Mouse (Mus musculus): ENCODE results near the gene Nup107.

The Nup107 gene

DNA sequence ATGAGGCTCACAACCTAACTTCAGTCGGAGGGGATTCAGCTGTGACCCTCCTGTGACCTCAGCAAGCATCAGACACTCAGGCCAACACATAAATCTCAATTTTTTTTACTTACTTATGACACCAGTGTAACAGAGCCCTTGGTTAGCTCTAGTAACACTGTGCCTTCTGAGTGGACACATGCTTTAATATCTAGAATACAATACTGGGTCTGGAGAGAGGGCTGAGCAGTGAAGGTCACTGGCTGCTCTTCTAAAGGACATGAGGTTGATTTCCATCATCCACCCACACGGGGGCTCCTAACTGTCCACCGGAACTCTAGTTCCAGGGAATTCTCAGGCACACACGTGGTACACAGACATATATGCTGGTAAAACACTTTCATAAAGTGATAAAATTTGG lies 13.6 kb downstream of the Nup107 start:
- no peak for DNase-seq (ENCODE audit: low read depth in 2 of 2, low spot score in 2 of 2)

DNA sequence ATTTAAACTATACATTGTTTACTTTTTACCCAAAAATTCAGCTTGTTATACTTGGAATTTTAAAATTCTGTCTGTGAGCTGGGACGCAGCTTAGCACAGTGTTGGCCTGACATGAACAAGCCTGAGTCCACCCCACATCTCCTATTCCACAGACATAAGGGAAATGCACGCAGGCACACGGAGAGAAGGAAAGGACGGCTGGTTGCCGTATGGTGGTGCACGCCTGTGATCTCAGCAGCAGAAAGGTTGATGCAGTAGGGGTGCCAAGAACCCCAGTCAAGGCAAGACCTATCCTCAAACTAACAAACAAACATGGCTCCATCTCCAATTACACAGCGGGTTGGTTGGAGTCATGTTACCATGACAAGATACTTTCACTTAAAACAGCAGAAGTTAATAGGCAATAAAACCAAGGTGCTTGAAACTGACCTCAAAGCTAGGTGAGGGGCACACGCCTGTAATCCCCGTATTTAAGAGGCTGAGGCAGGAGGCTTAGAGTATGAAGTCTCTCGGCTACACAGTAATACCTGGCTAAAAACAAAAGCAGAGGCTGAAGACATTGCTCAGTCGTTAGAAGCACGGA lies 14.1 kb downstream of the Nup107 start:
- DNase-seq (ENCODE audit: low read depth in 2 of 2, low spot score in 2 of 2): no peak

DNA sequence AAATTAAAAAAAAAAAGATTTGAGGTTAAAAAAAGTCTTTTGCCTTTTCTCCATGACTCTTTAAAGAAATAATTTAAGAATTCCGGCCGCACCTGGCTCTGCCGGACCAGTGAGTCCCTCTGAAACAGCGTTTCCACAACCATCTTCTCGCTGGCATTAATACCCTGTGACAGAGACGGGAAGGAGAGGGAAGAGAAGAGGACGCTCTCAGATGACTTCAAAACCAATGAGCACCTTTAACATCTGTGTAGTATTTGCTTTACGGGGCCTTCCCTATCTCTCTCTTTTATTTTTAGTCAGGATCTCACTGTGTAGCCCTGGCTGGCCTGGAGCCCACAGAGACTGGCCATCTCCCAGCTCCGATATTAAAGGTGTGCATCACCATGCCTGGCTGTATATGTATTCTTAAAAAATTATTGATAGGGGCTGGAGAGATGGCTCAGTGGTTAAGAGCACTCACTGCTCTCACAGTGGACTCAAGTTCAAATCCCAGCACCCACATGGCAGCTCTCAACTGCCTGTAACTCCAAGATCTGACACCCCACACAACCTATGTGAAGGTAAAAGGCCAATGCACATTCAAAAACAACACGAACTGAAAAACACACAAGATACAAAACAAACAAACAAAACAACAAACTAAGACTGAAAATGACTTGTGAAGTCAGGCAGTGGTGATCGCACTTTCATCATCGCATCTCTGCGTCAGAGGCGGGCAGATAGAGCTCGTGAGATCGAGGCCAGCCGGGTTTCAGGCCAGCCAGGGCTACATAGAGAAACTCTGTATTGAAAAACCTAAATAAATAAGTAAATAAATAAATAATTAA lies 14.8 kb downstream of the Nup107 start:
- no peak for DNase-seq (ENCODE audit: low read depth in 2 of 2, low spot score in 2 of 2)

DNA sequence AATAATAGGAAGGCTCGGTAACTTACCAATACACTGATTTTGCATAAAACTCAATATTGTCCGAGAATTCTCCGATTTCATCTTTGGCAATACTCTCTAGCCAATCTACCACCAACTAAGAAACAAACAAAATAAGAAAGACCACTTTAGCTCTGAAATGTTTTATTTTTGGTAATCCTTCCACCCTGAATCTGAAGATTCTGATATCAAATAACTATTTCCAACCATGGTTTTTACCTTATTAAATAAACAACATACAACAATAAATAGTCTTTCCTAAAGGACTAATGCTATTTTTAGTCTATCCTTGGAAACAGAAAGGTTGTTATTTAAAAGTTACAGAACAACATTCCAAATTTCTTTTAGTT lies 15.4 kb downstream of the Nup107 start:
- no peak for DNase-seq (ENCODE audit: low read depth in 2 of 2, low spot score in 2 of 2)

DNA sequence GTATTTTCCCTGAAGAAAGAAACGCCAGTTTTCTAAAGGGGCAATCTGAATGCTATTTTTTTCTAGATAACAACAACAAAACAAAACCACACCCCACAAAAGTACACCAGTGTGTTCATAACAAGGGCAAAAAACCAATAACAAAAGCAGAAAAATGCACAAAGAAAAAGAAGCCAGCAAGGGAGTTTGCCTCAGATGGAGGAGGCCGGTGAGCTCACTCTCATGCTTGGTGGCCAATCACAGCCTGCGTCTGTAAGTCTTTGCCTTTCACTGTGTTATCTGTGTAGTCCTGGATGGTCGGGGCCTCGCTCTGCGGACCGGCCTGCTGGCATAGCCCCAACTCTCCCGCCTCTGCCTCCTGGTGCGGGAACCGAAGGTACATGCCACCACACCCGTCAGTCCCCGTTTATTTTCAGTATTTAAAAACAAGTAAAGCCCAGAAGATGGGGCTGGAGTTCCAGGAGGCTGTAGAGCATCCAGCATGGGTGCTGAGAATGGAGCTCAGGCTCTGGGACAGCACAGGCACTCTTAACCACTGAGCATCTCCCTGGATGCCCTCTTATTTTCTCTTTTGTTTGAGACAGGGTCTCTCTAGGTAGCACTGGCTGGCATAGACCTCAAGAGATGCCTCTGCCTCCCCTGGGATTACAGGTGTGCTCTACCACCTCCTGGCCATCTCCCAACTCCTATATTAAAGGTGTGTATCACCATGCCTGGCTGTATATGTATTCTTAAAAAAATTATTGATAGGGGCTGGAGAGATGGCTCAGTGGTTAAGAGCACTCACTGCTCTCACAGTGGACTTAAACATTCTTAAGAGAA lies 16.0 kb downstream of the Nup107 start:
- no peak for DNase-seq (ENCODE audit: low read depth in 2 of 2, low spot score in 2 of 2)

DNA sequence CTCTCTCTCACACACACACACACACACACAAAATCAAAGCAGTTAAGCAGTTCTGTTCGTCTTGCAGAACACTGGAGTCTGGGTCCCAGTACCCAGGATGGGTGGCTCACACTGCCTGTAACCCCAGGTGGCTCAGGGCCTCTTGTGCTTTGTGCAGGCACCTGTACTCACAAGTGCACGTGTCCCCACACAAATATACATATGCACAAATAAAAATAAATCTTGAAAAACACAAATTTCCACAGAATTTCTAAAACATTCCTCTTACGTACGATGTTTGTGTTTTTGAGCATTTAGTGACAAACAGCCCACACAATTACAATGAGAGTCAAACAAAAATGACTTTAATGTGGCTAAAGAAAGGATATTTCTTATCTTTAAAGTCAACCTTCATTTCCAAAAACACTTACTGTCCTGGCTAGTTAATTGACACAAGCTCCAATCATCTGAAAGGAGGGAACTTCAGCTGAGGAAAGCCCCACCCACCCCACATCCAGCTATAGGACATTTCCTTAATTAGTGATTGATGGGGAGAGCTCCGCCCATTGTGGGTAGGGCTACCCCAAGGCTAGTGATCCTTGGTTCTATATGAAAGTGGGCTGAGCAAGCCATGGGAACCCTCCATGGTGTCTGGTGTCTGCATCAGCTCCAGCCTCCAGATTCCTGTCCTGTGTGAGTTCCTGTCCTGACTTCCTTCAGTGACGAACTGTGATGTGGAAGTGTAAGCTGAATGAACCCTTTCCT lies 16.9 kb downstream of the Nup107 start:
- DNase-seq (ENCODE audit: low read depth in 2 of 2, low spot score in 2 of 2): no peak

DNA sequence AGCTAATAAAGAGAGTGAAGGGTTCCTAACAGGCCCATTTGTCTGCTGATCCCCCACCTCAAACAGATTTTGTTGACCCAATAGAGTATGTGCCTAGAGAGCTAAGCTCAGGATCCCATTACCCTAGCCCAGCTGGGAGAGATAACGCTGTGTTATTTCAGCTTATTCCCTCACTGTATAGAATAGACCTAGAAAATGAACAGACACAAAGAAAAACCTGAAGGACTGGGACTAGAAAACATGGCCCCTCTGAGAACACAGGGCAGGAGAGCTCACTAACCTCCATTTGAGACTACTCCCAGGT lies 17.7 kb downstream of the Nup107 start:
- no peak for DNase-seq (ENCODE audit: low read depth in 2 of 2, low spot score in 2 of 2)

DNA sequence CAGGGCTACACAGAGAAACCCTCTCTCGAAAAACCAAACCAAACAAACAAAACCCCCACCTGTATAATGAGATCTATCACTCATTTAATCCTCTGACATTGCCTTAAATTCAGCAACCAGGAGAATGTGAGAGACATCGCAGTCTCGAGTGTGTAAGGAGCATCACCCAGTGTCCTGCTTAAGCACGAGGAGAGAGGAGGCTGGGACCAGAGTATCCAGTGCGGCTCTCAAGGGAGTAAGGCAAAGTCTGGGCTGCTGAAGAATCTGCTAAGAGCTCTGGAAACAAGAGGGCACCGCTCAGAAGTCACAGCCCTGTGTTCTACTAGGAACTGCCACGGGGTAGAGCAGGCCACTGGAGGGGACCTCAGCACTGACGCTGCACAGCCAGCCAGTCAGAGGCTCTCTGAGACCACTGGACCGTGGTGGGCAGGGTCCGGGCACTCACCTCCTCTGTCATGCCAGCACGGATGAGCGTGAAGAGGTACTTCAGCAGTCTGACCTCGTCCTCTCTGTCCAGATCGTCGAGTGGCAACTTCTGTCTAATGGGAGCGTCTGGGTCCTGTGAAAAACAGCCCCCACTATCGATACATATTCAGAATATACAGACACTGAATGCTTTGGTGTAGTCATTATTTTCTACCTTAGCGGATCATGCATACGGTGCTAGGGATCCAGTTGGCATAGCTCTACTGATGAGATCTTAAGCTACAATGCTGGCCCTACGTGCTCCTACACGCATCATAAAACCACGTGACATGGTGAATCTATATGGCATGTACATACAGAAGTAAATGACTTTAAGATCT lies 18.3 kb downstream of the Nup107 start:
- DNase-seq (ENCODE audit: low read depth in 2 of 2, low spot score in 2 of 2): no peak

DNA sequence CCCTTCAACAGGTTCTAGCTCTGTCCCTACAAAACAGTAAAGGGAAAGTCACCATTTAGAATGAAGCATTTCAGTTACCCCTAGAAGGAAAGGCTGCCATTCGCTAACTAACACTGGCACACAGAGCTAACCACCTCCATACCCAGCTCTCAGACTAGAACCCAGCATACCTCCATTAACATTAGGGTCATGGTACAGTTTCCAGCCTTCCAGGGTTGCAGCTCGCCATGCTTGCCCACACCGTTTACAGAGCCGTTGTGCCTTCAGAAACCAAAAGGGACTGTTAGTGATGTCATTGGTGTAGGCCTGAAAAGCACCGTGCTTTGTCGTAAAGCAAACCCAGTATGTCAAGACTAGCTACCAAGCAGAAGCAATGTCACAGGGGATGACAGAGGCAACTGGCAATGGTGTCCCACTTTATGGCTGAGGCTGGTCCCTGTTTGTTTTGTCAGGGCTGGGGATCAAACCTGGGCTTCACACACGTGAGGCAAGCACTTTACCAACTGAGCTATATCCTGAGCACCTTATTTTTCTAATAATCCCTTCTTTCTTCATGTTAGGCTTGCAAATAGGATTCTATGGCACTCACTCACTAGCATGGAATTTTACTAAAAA lies 19.3 kb downstream of the Nup107 start:
- DNase-seq (ENCODE audit: low read depth in 2 of 2, low spot score in 2 of 2): no peak

DNA sequence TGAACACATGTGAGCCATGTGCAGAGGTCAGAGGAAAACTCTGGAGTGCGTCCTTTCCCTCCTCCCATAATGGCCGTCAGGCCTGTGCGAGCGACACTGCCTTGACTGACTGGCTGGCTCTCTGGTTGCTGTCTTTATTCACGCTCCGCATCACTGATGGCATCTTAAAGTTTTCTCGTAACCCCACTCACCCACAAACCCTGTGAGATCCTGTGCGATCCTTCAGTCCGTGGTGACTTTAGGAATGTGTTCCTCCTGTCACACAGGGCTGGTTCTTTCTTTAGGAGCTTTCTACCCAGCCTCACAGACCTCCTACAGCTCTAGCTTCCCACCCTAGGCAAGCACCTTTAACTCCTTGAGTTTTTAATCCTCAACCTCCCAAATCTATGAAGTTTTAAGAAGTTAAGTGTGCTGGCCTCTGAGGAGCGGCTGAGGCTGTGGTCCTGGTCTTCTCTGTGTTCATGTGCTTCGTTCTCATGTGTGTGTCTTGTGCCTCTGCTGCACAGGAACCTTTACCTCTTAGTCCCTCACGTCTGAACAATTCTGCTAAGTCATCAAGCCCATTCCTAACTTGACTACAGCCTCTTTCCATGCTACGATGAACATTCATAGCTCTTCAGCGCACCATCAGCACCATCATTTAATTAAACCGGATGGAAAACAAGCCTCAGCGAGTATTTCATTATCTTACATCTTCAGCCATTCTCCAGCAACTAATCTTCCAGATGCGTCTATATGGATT lies 20.0 kb downstream of the Nup107 start:
- DNase-seq (ENCODE audit: low read depth in 2 of 2, low spot score in 2 of 2): no peak

DNA sequence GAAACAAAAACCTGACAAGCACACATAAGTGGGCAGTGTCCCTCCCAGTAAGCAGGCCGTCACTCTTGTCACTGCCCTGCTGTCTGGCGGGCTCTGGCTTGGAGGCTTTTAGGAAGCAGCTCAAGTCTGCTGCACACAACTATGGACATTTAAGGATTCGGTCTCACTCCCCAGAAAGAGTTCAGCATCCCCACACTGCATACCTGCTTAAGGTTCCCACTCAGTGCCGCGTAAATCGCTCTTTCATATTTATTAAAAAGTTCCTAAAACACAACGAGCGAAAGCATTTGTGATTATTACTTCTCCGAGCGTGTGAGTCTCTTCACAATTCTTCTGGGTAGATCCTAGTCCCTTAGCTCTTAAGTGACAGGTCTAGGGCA lies 21.4 kb downstream of the Nup107 start:
- DNase-seq (ENCODE audit: low read depth in 2 of 2, low spot score in 2 of 2): no peak

DNA sequence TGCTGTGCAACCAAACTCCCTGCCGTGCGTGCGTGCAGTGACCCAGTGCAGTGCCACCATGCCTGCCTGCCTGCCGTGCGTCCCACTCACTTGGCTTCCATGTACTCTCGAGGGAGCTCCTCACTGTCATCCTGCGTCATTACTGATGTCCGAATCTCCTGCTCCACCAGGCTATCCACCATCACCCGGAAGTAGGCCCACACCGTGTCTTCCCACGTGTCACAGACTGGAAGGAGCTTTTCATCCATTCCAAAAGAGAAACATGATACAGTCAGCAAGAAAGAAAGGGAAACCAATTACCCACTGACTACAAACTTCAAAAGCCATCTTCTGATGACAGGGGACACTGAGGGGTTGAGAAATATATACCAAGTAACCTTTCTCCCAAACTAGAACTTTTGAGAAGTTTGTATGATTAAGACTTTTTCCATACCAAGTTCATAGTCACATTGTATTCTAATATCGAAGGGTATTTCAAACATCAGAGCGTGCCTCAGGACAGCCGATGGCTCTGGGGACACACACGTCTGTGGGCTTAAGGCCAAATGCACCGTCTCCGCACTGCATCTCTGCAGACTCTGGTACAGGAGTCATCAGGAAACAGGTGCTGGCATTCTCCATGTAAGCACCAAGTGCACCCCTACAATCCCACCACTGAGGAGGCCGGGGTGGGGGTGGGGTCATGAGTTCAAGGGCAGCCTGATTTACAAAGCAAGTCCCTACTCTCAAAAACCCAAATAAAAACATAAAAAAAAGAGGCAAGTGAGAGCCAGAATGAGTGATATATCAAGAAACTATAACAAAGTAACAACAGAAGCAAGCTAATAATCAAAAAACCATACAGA lies 22.0 kb downstream of the Nup107 start:
- DNase-seq (ENCODE audit: low read depth in 2 of 2, low spot score in 2 of 2): no peak

DNA sequence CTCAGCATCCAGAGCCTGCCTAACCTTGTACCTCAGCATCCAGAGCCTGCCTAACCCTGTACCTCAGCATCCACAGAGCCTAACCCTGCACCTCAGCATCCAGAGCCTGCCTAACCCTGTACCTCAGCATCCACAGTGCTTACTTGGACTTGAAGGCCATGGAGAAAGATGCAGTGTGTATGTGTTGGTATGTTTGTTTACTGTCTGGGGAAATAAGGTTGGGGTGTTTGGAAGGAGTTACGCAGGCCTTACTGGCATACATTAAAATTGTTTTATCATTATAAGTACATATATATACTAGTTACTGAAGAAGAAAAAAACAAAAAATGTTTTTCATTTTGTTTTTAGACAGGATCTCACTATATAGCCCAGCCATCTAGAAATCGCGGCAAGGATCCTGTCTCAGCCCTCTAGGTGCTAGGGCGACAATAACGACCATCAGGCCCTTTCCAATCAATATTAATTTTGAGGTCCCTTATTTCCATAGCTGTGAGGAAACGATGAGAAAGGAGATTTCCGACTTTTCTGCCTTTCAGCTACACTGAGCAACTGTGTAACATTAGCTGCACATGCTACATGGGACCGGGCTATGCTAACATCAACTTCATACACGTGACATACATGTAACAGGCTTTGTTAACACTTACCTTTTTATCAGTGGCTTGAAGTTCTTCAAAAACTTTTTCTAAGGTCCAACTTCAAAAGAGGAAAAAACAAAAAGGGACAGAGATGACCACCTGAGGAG lies 22.8 kb downstream of the Nup107 start:
- DNase-seq (ENCODE audit: low read depth in 2 of 2, low spot score in 2 of 2): no peak

DNA sequence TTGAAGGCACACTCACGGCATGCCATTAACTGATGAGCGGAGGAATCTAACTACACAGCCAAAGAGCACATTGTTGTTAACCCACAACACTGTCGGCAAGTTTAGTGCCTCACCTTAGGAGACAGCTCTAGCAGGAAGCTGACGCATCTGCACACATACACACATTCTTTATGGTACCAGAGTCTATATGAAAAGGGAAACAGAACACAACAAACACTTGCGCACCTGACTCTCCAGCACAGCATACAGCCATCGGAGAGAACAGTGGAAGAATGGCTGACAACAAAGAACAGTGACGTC lies 24.4 kb downstream of the Nup107 start:
- no peak for DNase-seq (ENCODE audit: low read depth in 2 of 2, low spot score in 2 of 2)

DNA sequence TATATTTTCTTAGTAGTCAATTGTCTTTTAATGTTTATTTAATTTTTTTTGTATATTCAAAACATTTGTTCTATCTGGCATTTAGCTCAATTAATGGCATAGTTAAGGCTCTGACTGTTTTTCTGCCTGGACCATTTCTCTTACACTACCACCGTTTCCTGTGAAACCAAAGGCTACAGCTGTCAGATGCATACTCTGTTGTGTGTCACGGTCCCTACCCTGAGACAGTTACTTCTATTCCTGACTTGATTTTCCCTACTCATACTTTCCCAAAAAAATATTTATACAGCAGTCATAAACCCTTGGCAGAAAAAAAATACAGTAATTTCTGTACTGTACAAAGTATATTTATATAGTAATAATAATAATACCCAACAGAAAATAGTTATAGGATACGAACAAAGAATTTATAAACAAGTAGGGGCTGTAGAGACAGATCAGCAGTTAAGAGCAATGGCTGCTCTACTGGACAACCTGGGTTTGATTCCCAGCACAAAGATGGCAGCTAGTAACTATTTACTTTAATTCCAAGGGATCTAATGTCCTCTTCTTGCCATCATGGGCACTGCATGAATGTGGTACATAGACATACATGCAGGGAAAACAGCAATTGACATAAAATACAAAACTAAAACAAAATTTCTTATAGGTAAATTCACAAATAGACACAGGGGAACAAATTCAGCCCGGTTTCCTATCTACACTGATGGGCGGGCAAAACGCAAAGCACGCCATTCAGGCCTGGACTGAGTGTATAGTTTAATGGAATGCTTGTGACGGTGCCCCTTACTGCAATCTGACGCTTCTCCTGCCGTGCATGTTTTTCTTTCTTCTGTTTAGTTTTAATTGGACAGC lies 25.0 kb downstream of the Nup107 start:
- DNase-seq (ENCODE audit: low read depth in 2 of 2, low spot score in 2 of 2): no peak

DNA sequence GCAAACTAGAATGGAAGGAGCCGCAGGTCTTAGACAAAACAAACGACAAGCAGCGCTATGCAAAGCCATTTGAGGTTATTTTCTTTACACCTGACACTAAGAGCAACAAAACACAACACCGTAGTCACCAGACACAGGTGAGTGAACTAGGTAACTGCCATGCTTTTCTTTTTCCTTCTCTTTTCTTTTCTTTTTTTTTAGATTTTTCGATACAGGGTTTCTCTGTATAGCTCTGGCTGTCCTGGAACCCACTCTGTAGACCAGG lies 25.7 kb downstream of the Nup107 start:
- no peak for DNase-seq (ENCODE audit: low read depth in 2 of 2, low spot score in 2 of 2)

DNA sequence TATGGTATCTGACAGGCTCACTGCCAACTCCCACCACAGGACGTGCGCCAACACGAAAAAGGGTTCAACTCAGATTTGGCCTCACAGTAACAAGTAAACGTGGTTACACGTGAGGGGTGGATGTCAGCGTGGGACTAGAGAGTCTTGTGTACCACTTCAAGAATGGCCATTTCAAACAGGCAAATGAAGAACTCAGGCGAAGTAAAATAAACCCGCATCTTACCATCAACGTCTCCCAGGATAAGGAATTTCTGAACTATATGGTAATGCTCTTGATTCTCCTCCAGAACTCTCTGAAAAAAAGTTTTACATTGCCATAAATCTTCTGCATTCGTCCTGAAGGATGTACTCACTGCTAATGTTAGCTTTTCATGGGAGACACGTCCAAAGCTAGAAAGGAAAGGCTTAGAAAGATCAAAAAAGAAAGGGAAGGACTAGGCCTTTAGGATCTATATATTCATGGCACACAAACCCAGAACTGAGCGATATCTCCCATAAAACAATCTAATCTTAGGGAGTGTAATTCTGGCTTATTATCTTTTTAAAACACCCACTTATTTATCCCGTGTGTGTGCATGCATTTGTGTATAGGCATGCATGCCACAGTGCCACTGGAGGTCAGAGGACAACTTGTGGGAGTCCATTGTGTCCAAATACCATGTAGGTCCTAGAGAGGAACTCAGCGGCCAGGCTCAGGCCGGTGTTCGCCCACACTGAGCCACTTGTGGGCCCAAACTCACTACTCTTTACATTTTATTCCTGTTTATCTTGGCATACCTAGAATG lies 26.2 kb downstream of the Nup107 start:
- DNase-seq (ENCODE audit: low read depth in 2 of 2, low spot score in 2 of 2): no peak

Data from CD8-positive naive resting alpha-beta T cell, adult 2 months (primary cell).